Mouse (Mus musculus): ENCODE measurements around the gene Lrrc42.

The Lrrc42 gene

GRCm38 (mm10) chr4:107253125-107254091, at the start of gene Lrrc42, which contains the start of gene Hspb11:
TSS of gene Lrrc42 (minus strand) at chr4:107253532.
TSS of gene Hspb11 (plus strand) at chr4:107253593.
- in situ Hi-C loops (cut with MboI, MseI): no loop called here

GRCm38 (mm10) chr4:107302832-107303231, 49.5 kb upstream of the Lrrc42 start:
- in situ Hi-C loops (cut with MboI, MseI): no loop called here

- in situ Hi-C loops (cut with MboI, MseI): no loop called here
These were observed 48.9 kb upstream of the Lrrc42 start for GRCm38 (mm10) chr4:107302221-107302620.

GRCm38 (mm10) chr4:107300902-107301555, 47.7 kb upstream of the Lrrc42 start:
- in situ Hi-C loops (cut with MboI, MseI): no loop called here

GRCm38 (mm10) chr4:107300371-107300770, 47.0 kb upstream of the Lrrc42 start:
- in situ Hi-C loops (cut with MboI, MseI): no loop called here

GRCm38 (mm10) chr4:107299779-107300340, 46.5 kb upstream of the Lrrc42 start:
- in situ Hi-C loops (cut with MboI, MseI): no loop called here

- in situ Hi-C loops (cut with MboI, MseI): no loop called here
These were observed 44.8 kb upstream of the Lrrc42 start for GRCm38 (mm10) chr4:107298071-107298606.

- in situ Hi-C loops (cut with MboI, MseI): no loop called here
These were observed 38.9 kb upstream of the Lrrc42 start for GRCm38 (mm10) chr4:107292273-107292662.

- in situ Hi-C loops (cut with MboI, MseI): no loop called here
These were observed 38.4 kb upstream of the Lrrc42 start for GRCm38 (mm10) chr4:107291611-107292272.

- in situ Hi-C loops (cut with MboI, MseI): no loop called here
These were observed 34.2 kb upstream of the Lrrc42 start for GRCm38 (mm10) chr4:107287517-107287916.

- in situ Hi-C loops (cut with MboI, MseI): no loop called here
These were observed 33.1 kb upstream of the Lrrc42 start for GRCm38 (mm10) chr4:107286386-107286785.

- in situ Hi-C loops (cut with MboI, MseI): no loop called here
These were observed 32.3 kb upstream of the Lrrc42 start for GRCm38 (mm10) chr4:107285446-107286200.

- in situ Hi-C loops (cut with MboI, MseI): no loop called here
These were observed 27.6 kb upstream of the Lrrc42 start for GRCm38 (mm10) chr4:107280843-107281475.

GRCm38 (mm10) chr4:107278188-107278707, 24.9 kb upstream of the Lrrc42 start:
- in situ Hi-C loops (cut with MboI, MseI): no loop called here

GRCm38 (mm10) chr4:107274511-107274910, 21.2 kb upstream of the Lrrc42 start:
- in situ Hi-C loops (cut with MboI, MseI): no loop called here

- in situ Hi-C loops (cut with MboI, MseI): no loop called here
These were observed 20.4 kb upstream of the Lrrc42 start for GRCm38 (mm10) chr4:107273683-107274082.

GRCm38 (mm10) chr4:107260001-107260400, 6.7 kb upstream of the Lrrc42 start:
- in situ Hi-C loops (cut with MboI, MseI): no loop called here

GRCm38 (mm10) chr4:107254414-107254813, 1.1 kb upstream of the Lrrc42 start:
- in situ Hi-C loops (cut with MboI, MseI): no loop called here

- in situ Hi-C loops (cut with MboI, MseI): no loop called here
These were observed 810 bp downstream of the Lrrc42 start for GRCm38 (mm10) chr4:107252522-107252921.

- in situ Hi-C loops (cut with MboI, MseI): no loop called here
These were observed 2.8 kb downstream of the Lrrc42 start for GRCm38 (mm10) chr4:107250494-107250893.

Data from T-helper 17 cell (primary cell).